Mouse (Mus musculus): ENCODE data around the gene Col6a4. TPM values are rescaled to one million over a fixed set of nuclear protein-coding genes. Genes with fewer than 3 reads are reported as not detected.

Gene Col6a4
- total RNA-seq, 2 experiments from 2014 or later, result not detected

DNA sequence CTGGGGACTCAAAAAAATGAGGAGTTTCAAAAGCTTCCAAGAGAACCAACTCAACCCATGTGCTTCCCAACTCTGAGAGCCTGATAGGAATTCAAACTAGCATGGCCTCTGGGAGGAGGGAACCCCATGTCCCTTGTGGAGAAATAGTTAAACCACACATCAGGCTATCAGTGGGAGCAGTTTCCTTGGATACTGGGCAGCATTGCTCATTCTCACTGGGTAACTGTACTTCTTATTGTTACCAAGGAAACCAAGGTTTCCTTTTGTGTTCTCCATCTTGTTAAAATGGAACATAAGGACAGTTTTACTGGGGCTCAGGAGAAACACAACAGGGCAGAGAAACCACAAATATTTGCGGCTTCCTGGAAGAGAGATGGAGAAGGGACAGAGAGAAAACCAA, 146.8 kb downstream of the Col6a4 start:
- DNase-seq, result no peak

DNA sequence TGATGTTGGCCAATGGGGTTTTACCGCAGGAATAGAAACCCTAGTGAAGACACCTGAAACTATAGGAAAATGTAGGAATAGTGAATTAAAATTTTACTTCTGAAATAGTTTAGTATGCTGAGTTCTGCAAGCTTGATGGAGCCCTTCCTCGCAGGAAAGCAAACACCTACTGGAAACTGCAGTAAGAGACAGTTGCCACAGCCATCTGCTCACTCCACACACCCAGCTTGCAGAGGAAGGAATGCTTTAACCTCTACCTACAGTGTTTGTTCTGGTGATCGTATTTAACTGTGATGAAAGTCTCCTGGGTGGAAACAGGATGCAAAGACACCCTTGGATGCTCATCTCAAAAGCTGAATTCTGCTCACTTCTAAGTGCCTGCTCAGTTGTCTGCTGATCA, 149.0 kb downstream of the Col6a4 start:
- no peak for DNase-seq

Other genes with a start within 250 kb of the Col6a4 start
- gene Col6a5, start 136.1 kb downstream of the Col6a4 start, total RNA-seq (2021), result under 1 TPM; 0.19 to 0.54 TPM
- gene Glyctk, start 61.4 kb upstream of the Col6a4 start, total RNA-seq (2021), result under 1 TPM; 0.38 to 0.56 TPM
- 10 to 100 TPM; 22.4 to 24.3 TPM for gene Wdr82, start 74.1 kb upstream of the Col6a4 start, total RNA-seq (2021)
- 1 to 10 TPM; 2.6 to 4.7 TPM for gene Ppm1m, start 103.0 kb upstream of the Col6a4 start, total RNA-seq (2021)
- 100 to 1,000 TPM in 1 of 2 experiments, 10 to 100 TPM in 1; 95.6 to 126 TPM for gene Twf2, start 106.3 kb upstream of the Col6a4 start, total RNA-seq (2021)
- under 1 TPM; 0.21 to 0.33 TPM for gene Tlr9, start 125.8 kb upstream of the Col6a4 start, total RNA-seq (2021)
- gene Alas1, start 151.9 kb upstream of the Col6a4 start, total RNA-seq (2021), result 100 to 1,000 TPM; 260 to 287 TPM
- 1 to 10 TPM in 1 of 2 experiments, under 1 TPM in 1; 0.90 to 2.1 TPM for gene Poc1a, start 184.3 kb upstream of the Col6a4 start, total RNA-seq (2021)